Mouse (Mus musculus): Measurements from ENCODE around the gene Entr1.

The Entr1 gene

GRCm38 (mm10) chr2:26389154-26389690 is at the start of gene Entr1, which contains the start of gene Pmpca:
Gene Entr1, minus strand, starts transcription at chr2:26389316.
Gene Pmpca, plus strand, starts transcription at chr2:26389339.
- peak; percentile 73 for DNase-seq

GRCm38 (mm10) chr2:26438373-26438772 is 49.3 kb upstream of the Entr1 start:
- DNase-seq = no peak

GRCm38 (mm10) chr2:26437221-26437620 is 48.1 kb upstream of the Entr1 start:
- no peak for DNase-seq

- no peak for DNase-seq
Observed at GRCm38 (mm10) chr2:26434791-26435572, 45.9 kb upstream of the Entr1 start.

- DNase-seq = no peak
Observed at GRCm38 (mm10) chr2:26429851-26430250, 40.7 kb upstream of the Entr1 start.

GRCm38 (mm10) chr2:26424541-26424940 is 35.4 kb upstream of the Entr1 start:
- DNase-seq = no peak

GRCm38 (mm10) chr2:26423086-26423485 is 34.0 kb upstream of the Entr1 start:
- no peak for DNase-seq

GRCm38 (mm10) chr2:26421969-26422368 is 32.9 kb upstream of the Entr1 start:
- no peak for DNase-seq

- DNase-seq = no peak
Observed at GRCm38 (mm10) chr2:26418120-26418519, 29.0 kb upstream of the Entr1 start.

GRCm38 (mm10) chr2:26417066-26417465 is 27.9 kb upstream of the Entr1 start:
- DNase-seq = no peak

GRCm38 (mm10) chr2:26410931-26411411 is 21.9 kb upstream of the Entr1 start:
- DNase-seq = peak; percentile 55

- DNase-seq = peak; percentile 65
Observed at GRCm38 (mm10) chr2:26410091-26410490, 21.0 kb upstream of the Entr1 start.

- no peak for DNase-seq
Observed at GRCm38 (mm10) chr2:26409362-26409761, 20.2 kb upstream of the Entr1 start.

GRCm38 (mm10) chr2:26408515-26409356 is 19.6 kb upstream of the Entr1 start, which contains the start of gene Inpp5e:
Gene Inpp5e, minus strand, starts transcription at chr2:26409203.
- peak; percentile 96 for DNase-seq

GRCm38 (mm10) chr2:26403306-26403705 is 14.2 kb upstream of the Entr1 start:
- DNase-seq = no peak

- peak; percentile 74 for DNase-seq
Observed at GRCm38 (mm10) chr2:26402265-26402664, 13.1 kb upstream of the Entr1 start.

GRCm38 (mm10) chr2:26401023-26401422 is 11.9 kb upstream of the Entr1 start:
- no peak for DNase-seq

- no peak for DNase-seq
Observed at GRCm38 (mm10) chr2:26400296-26400695, 11.2 kb upstream of the Entr1 start.

GRCm38 (mm10) chr2:26399647-26400046 is 10.5 kb upstream of the Entr1 start:
- DNase-seq = no peak

- DNase-seq = no peak
Observed at GRCm38 (mm10) chr2:26398978-26399377, 9.9 kb upstream of the Entr1 start.

- DNase-seq = no peak
Observed at GRCm38 (mm10) chr2:26391617-26392016, 2.5 kb upstream of the Entr1 start.

GRCm38 (mm10) chr2:26390954-26391353 is 1.8 kb upstream of the Entr1 start:
- no peak for DNase-seq

- no peak for DNase-seq
Observed at GRCm38 (mm10) chr2:26388682-26389153, 398 bp downstream of the Entr1 start.

Measured in cerebellum, adult 9-10 months (tissue).